Mouse (Mus musculus): ENCODE measurements around the gene Tmem91.
"Not testable (repeated sequence)": the region's sequence is repeated elsewhere in the genome, so short reads cannot be mapped to it uniquely, and the experiment has no call there.

The Tmem91 gene

GRCm38 (mm10) chr7:25674719-25675300, at the start of gene Tmem91:
Tmem91 (minus strand) TSS chr7:25675166.
- no peak for DNase-seq (ENCODE audit: low spot score)

GRCm38 (mm10) chr7:25721776-25722175, 46.8 kb upstream of the Tmem91 start:
- not testable (repeated sequence) for DNase-seq (ENCODE audit: low spot score)

GRCm38 (mm10) chr7:25720760-25721159, 45.8 kb upstream of the Tmem91 start:
- no peak for DNase-seq (ENCODE audit: low spot score)

GRCm38 (mm10) chr7:25719761-25720610, 45.0 kb upstream of the Tmem91 start:
- DNase-seq (ENCODE audit: low spot score), result peak; percentile 73

- peak; percentile 96 for DNase-seq (ENCODE audit: low spot score)
Observed at GRCm38 (mm10) chr7:25718788-25719417, 43.9 kb upstream of the Tmem91 start, which contains the start of gene Ccdc97. Ccdc97 (minus strand) TSS chr7:25719088.

- no peak for DNase-seq (ENCODE audit: low spot score)
Observed at GRCm38 (mm10) chr7:25717478-25717877, 42.5 kb upstream of the Tmem91 start.

- no peak for DNase-seq (ENCODE audit: low spot score)
Observed at GRCm38 (mm10) chr7:25715731-25716271, 40.8 kb upstream of the Tmem91 start.

GRCm38 (mm10) chr7:25714581-25714980, 39.6 kb upstream of the Tmem91 start:
- DNase-seq (ENCODE audit: low spot score), result no peak

GRCm38 (mm10) chr7:25712801-25713200, 37.8 kb upstream of the Tmem91 start:
- no peak for DNase-seq (ENCODE audit: low spot score)

- no peak for DNase-seq (ENCODE audit: low spot score)
Observed at GRCm38 (mm10) chr7:25711731-25712197, 36.8 kb upstream of the Tmem91 start.

GRCm38 (mm10) chr7:25711165-25711564, 36.2 kb upstream of the Tmem91 start:
- no peak for DNase-seq (ENCODE audit: low spot score)

- DNase-seq (ENCODE audit: low spot score), result no peak
Observed at GRCm38 (mm10) chr7:25710519-25711130, 35.7 kb upstream of the Tmem91 start.

- DNase-seq (ENCODE audit: low spot score), result no peak
Observed at GRCm38 (mm10) chr7:25709961-25710360, 35.0 kb upstream of the Tmem91 start.

- no peak for DNase-seq (ENCODE audit: low spot score)
Observed at GRCm38 (mm10) chr7:25707581-25708292, 32.8 kb upstream of the Tmem91 start.

- DNase-seq (ENCODE audit: low spot score), result no peak
Observed at GRCm38 (mm10) chr7:25706578-25707170, 31.7 kb upstream of the Tmem91 start.

- no peak for DNase-seq (ENCODE audit: low spot score)
Observed at GRCm38 (mm10) chr7:25705801-25706251, 30.9 kb upstream of the Tmem91 start.

GRCm38 (mm10) chr7:25704716-25705364, 29.9 kb upstream of the Tmem91 start:
- no peak for DNase-seq (ENCODE audit: low spot score)

GRCm38 (mm10) chr7:25703793-25704494, 29.0 kb upstream of the Tmem91 start:
- DNase-seq (ENCODE audit: low spot score), result no peak

GRCm38 (mm10) chr7:25702350-25702749, 27.4 kb upstream of the Tmem91 start:
- DNase-seq (ENCODE audit: low spot score), result no peak

- no peak for DNase-seq (ENCODE audit: low spot score)
Observed at GRCm38 (mm10) chr7:25700732-25701131, 25.8 kb upstream of the Tmem91 start.

All from c-Kit-positive CD71-positive TER-119-positive erythroid progenitor cells, embryonic 14.5 days (primary cell).